Mouse (Mus musculus) forebrain, embryonic 11.5 days (tissue): ENCODE data around the gene Wfdc1. TPM values are rescaled to one million over a fixed set of nuclear protein-coding genes. Genes with fewer than 3 reads are reported as not detected.

Source experiments
- ATAC-seq: fragments of 200-750 bp; cut with Nextera tagmentation; replicated peaks from 2 replicates; pipeline ENCODE4 v1.8.0; 2017; ENCODE audit warnings: moderate TSS enrichment; ENCODE audit not compliant: low FRiP score
- DNase-seq: peaks from one replicate; pipeline ENCODE4 v3.0.0-alpha.2; 2017; ENCODE audit warnings: low spot score
- H3K27ac ChIP-seq: fragments of 300-500 bp; sonication (generic); 2 replicates; pipeline ENCODE4 v1.5.1; 2014; ENCODE audit warnings: low read depth, low read length
- H3K27me3 ChIP-seq: fragments of 300-500 bp; sonication (generic); 2 replicates; pipeline ENCODE4 v1.6.1; 2014; ENCODE audit warnings: mild to moderate bottlenecking, low read length, mixed read lengths; ENCODE audit not compliant: control insufficient read depth, insufficient read depth
- H3K36me3 ChIP-seq: fragments of 300-500 bp; sonication (generic); 2 replicates; pipeline ENCODE4 v1.6.1; 2014; ENCODE audit warnings: mild to moderate bottlenecking, low read length, moderate library complexity, mixed read lengths; ENCODE audit not compliant: control insufficient read depth, insufficient read depth
- H3K4me1 ChIP-seq: fragments of 300-500 bp; sonication (generic); replicated peaks from 2 replicates; pipeline ENCODE4 v1.6.1; 2014; ENCODE audit warnings: low read length, mixed read lengths; ENCODE audit not compliant: control insufficient read depth, insufficient read depth
- H3K4me2 ChIP-seq: fragments of 300-500 bp; sonication (generic); 2 replicates; pipeline ENCODE4 v1.6.1; 2014; ENCODE audit warnings: low read depth, mild to moderate bottlenecking, low read length, moderate library complexity, mixed read lengths; ENCODE audit not compliant: severe bottlenecking
- H3K4me3 ChIP-seq: fragments of 300-500 bp; sonication (generic); 2 replicates; pipeline ENCODE4 v1.5.1; 2014; ENCODE audit warnings: low read depth, low read length
- H3K9ac ChIP-seq: fragments of 300-500 bp; sonication (generic); 2 replicates; pipeline ENCODE4 v1.6.1; 2014; ENCODE audit warnings: low read length
- H3K9me3 ChIP-seq: fragments of 300-500 bp; sonication (generic); 2 replicates; pipeline ENCODE4 v1.6.1; 2016; ENCODE audit warnings: low read length, mixed read lengths; ENCODE audit not compliant: control insufficient read depth
- WGBS: fragments of 180-500 bp; shearing (Covaris S2); extraction: QIAGEN DNeasy Blood & Tissue Kit; methylation state at CpG from one replicate; pipeline ENCODE4 v1.1.7; 2014; 5-methylcytosine and 5-hydroxymethylcytosine counted together
- polyA plus RNA-seq: library from polyadenylated mRNA; unstranded; fragments of >200 nt; fragmentation: Nextera tagmentation; extraction: Ambion mirVana; gene quantifications from 2 replicates; pipeline ENCODE4 v1.2.1, GENCODE M21; 2014

Gene Wfdc1
- polyA plus RNA-seq, 1 experiment from 2014 or later, result 0.63 TPM

GRCm38 (mm10) chr8:119676389-119676788 lies 10.2 kb downstream of the Wfdc1 start:
- 17% methylated on average over 8 of the region's 8 CpGs for WGBS
- Histone ChIP-seq H3K27ac (no peak overlapping the region), H3K4me3 (no peak overlapping the region), H3K9me3 (no peaks in the 10 kb centered on the region), H3K4me2 (no peak overlapping the region), H3K4me1 (0 out of 2 replicates have a peak, but pooled peaks cover 3% of the 10 kb centered on the region), H3K9ac (no peak overlapping the region), H3K27me3 (no peaks in the 10 kb centered on the region), H3K36me3 (no peaks in the 10 kb centered on the region)
- ATAC-seq (no peak), DNase-seq (peak; percentile 91)

GRCm38 (mm10) chr8:119678138-119678843 lies 12.1 kb downstream of the Wfdc1 start:
- no peak overlapping the region for H3K27ac ChIP-seq
- H3K36me3 ChIP-seq, result no peaks in the 10 kb centered on the region
- peak overlapping the region; percentile 15; the same call in 1 of the 2 replicates for H3K4me3 ChIP-seq
- peak overlapping the region; percentile 43 for H3K4me2 ChIP-seq
- DNase-seq, result peak; percentile 78
- peak; percentile 67 for ATAC-seq
- no peaks in the 10 kb centered on the region for H3K9me3 ChIP-seq
- H3K9ac ChIP-seq, result no peak overlapping the region; the same call in 1 of the 2 replicates
- 3% methylated on average over 18 of the region's 18 CpGs for WGBS
- H3K27me3 ChIP-seq, result no peaks in the 10 kb centered on the region
- H3K4me1 ChIP-seq, result 0 out of 2 replicates have a peak, but pooled peaks cover 3% of the 10 kb centered on the region

DNA sequence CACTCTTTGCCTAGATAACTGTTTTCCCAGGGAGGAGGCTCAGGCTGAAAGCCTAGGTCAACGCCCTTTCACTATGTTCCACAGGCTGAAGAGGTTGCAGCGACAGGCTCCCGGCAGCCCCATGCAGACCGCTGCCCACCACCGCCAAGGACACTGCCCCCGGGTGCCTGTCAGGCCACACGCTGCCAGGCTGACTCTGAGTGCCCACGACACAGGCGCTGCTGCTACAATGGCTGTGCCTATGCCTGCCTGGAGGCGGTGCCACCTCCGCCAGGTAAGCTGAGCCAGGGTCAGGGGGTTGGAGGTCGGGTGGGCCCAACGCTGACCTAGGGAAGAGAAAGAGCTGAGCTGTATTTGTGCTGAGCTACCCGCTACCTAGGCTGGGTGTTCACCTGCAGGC lies 13.0 kb downstream of the Wfdc1 start:
- 64% methylated on average over 14 of the region's 14 CpGs for WGBS

GRCm38 (mm10) chr8:119690602-119691001 lies 24.4 kb downstream of the Wfdc1 start:
- no peak overlapping the region for H3K9ac ChIP-seq
- H3K4me2 ChIP-seq, result no peak overlapping the region
- no peaks in the 10 kb centered on the region for H3K9me3 ChIP-seq
- H3K27ac ChIP-seq, result no peak overlapping the region
- 0 out of 2 replicates have a peak, but pooled peaks cover 2% of the 10 kb centered on the region for H3K4me1 ChIP-seq
- H3K36me3 ChIP-seq, result no peaks in the 10 kb centered on the region
- no peak for ATAC-seq
- no peak for DNase-seq
- 84% methylated on average over 6 of the region's 6 CpGs for WGBS
- H3K27me3 ChIP-seq, result no peaks in the 10 kb centered on the region
- no peak overlapping the region for H3K4me3 ChIP-seq

More for the DNA sequence above, 13.0 kb downstream of the Wfdc1 start:
- Histone ChIP-seq H3K36me3 (no peaks in the 10 kb centered on the region), H3K27me3 (no peaks in the 10 kb centered on the region), H3K4me2 (no peak overlapping the region), H3K9me3 (no peaks in the 10 kb centered on the region), H3K27ac (no peak overlapping the region), H3K9ac (no peak overlapping the region), H3K4me3 (no peak overlapping the region), H3K4me1 (0 out of 2 replicates have a peak, but pooled peaks cover 3% of the 10 kb centered on the region)
- no peak for ATAC-seq
- DNase-seq, result no peak

GRCm38 (mm10) chr8:119691989-119692388 lies 25.8 kb downstream of the Wfdc1 start:
- DNase-seq, result no peak
- H3K4me1 ChIP-seq, result 0 out of 2 replicates have a peak, but pooled peaks cover under 1% of the 10 kb centered on the region
- ATAC-seq, result no peak
- no peak overlapping the region for H3K4me2 ChIP-seq
- no peak overlapping the region for H3K4me3 ChIP-seq
- WGBS, result 74% methylated on average over 4 of the region's 4 CpGs
- H3K9ac ChIP-seq, result no peak overlapping the region
- no peak overlapping the region for H3K27ac ChIP-seq
- no peaks in the 10 kb centered on the region for H3K36me3 ChIP-seq
- H3K27me3 ChIP-seq, result no peaks in the 10 kb centered on the region
- no peaks in the 10 kb centered on the region for H3K9me3 ChIP-seq

GRCm38 (mm10) chr8:119694696-119695095 lies 28.5 kb downstream of the Wfdc1 start:
- Histone ChIP-seq H3K36me3 (no peaks in the 10 kb centered on the region), H3K9me3 (no peaks in the 10 kb centered on the region), H3K4me3 (no peak overlapping the region), H3K27ac (no peak overlapping the region), H3K9ac (no peak overlapping the region), H3K4me2 (no peak overlapping the region), H3K27me3 (peaks cover 15% of the 10 kb centered on the region), H3K4me1 (no peaks in the 10 kb centered on the region)
- WGBS, result 80% methylated on average over 7 of the region's 7 CpGs
- DNase-seq, result no peak
- no peak for ATAC-seq

GRCm38 (mm10) chr8:119697163-119697562 lies 31.0 kb downstream of the Wfdc1 start:
- no peak for ATAC-seq
- Histone ChIP-seq H3K27ac (no peak overlapping the region), H3K9me3 (no peaks in the 10 kb centered on the region), H3K27me3 (peaks cover 27% of the 10 kb centered on the region), H3K4me3 (no peak overlapping the region), H3K9ac (no peak overlapping the region), H3K4me2 (no peak overlapping the region), H3K4me1 (no peaks in the 10 kb centered on the region; the same call in 1 of the 2 replicates), H3K36me3 (no peaks in the 10 kb centered on the region)
- no peak for DNase-seq
- 82% methylated on average over 2 of the region's 2 CpGs for WGBS

DNA sequence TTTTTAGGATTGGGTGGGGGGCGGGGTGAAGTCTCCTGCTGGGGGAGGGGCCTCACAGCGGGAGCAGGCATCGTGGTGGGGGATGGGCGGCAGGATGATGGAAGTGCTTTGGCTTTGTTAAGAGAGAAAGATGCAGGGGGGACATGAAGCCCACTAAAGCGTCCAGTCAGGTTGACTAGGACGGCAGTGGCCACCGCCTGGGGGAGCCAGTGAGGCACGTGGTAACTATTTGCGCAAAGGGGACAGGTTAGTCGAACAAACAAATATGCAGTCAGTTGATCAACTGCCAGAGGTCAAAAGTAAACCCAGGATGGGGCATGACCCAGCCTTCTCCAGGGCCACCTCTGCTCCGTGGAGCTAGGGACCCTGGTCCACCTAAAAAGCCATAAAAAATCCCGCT lies 32.8 kb downstream of the Wfdc1 start:
- no peak overlapping the region for H3K4me2 ChIP-seq
- no peaks in the 10 kb centered on the region for H3K9me3 ChIP-seq
- H3K27ac ChIP-seq, result no peak overlapping the region
- DNase-seq, result peak; percentile 71
- H3K36me3 ChIP-seq, result no peaks in the 10 kb centered on the region
- no peak overlapping the region for H3K9ac ChIP-seq
- H3K27me3 ChIP-seq, result peaks cover 29% of the 10 kb centered on the region
- H3K4me1 ChIP-seq, result no peaks in the 10 kb centered on the region; the same call in 1 of the 2 replicates
- H3K4me3 ChIP-seq, result no peak overlapping the region
- no peak for ATAC-seq
- under 1% methylated on average over 11 of the region's 12 CpGs for WGBS
